Mouse (Mus musculus) erythroid progenitor cell, adult 5-6 weeks (primary cell): Measurements from ENCODE around the gene Atp6v0d1. TPM values are rescaled to one million over a fixed set of nuclear protein-coding genes. Genes with fewer than 3 reads are reported as not detected.
A peak's percentile ranks its signal among the peaks of the same experiment; 100 is the strongest.

Source experiments
- ATAC-seq: replicated peaks from 2 replicates; pipeline ENCODE4 v1.8.0; 2016; ENCODE audit warnings: moderate number of reproducible peaks, mild to moderate bottlenecking, moderate TSS enrichment, inconsistent platforms; ENCODE audit not compliant: poor library complexity, low FRiP score, severe bottlenecking
- total RNA-seq, 2 experiments: library from RNA; stranded (forward) in 1 of 2; stranded (reverse) in 1 of 2; fragments of 150-400 nt in 1 of 2; fragments of 186-747, 209-891 nt in 1 of 2; gene quantifications; 2 replicates each; pipeline versions ENCODE4 v1.2.3 to v1.2.4; 2015 to 2017; ENCODE audit warnings: low replicate concordance in 2 of 2

The Atp6v0d1 gene
- total RNA-seq, 2 experiments from 2014 or later: 31.3 to 109 TPM

GRCm38 (mm10) chr8:105481013-105481412 lies 84.8 kb downstream of the Atp6v0d1 start:
- no peak for ATAC-seq

GRCm38 (mm10) chr8:105477792-105478191 lies 88.1 kb downstream of the Atp6v0d1 start:
- ATAC-seq: no peak

GRCm38 (mm10) chr8:105476628-105477413 lies 89.0 kb downstream of the Atp6v0d1 start:
- ATAC-seq: peak; percentile 64; the same call in 1 of the 2 replicates

- no peak for ATAC-seq
Observed at GRCm38 (mm10) chr8:105476161-105476560, 89.7 kb downstream of the Atp6v0d1 start.

- no peak for ATAC-seq
Observed at GRCm38 (mm10) chr8:105475742-105476141, 90.1 kb downstream of the Atp6v0d1 start.

GRCm38 (mm10) chr8:105475254-105475653 lies 90.6 kb downstream of the Atp6v0d1 start:
- ATAC-seq: no peak

- ATAC-seq: no peak
Observed at GRCm38 (mm10) chr8:105474680-105475079, 91.2 kb downstream of the Atp6v0d1 start.

Other genes starting within 250 kb of the Atp6v0d1 start
- gene Lrrc29, start 239.8 kb downstream of the Atp6v0d1 start, total RNA-seq (2015; ENCODE audit: low replicate concordance): 23.4 and 26.8 TPM in 2 replicates
- 24.8 and 31.7 TPM in 2 replicates for gene Lrrc29, start 239.8 kb downstream of the Atp6v0d1 start, total RNA-seq (2017; ENCODE audit: low replicate concordance)
- 67.9 and 68.8 TPM in 2 replicates for gene Tmem208, start 239.7 kb downstream of the Atp6v0d1 start, total RNA-seq (2015; ENCODE audit: low replicate concordance)
- gene Tmem208, start 239.7 kb downstream of the Atp6v0d1 start, total RNA-seq (2017; ENCODE audit: low replicate concordance): 18.1 and 30.2 TPM in 2 replicates
- gene Fhod1, start 218.1 kb downstream of the Atp6v0d1 start, total RNA-seq (2015; ENCODE audit: low replicate concordance): 1.3 and 3.2 TPM in 2 replicates
- gene Fhod1, start 218.1 kb downstream of the Atp6v0d1 start, total RNA-seq (2017; ENCODE audit: low replicate concordance): 0.08 and 0.90 TPM in 2 replicates
- 2.9 TPM in 1 of 2 replicates, not detected in the other for gene Slc9a5, start 217.2 kb downstream of the Atp6v0d1 start, total RNA-seq (2015; ENCODE audit: low replicate concordance)
- gene Slc9a5, start 217.2 kb downstream of the Atp6v0d1 start, total RNA-seq (2017; ENCODE audit: low replicate concordance): not detected in 2 replicates
- not detected in 2 replicates for gene Plekhg4, start 192.8 kb downstream of the Atp6v0d1 start, total RNA-seq (2015; ENCODE audit: low replicate concordance)
- gene Plekhg4, start 192.8 kb downstream of the Atp6v0d1 start, total RNA-seq (2017; ENCODE audit: low replicate concordance): not detected in 2 replicates
- gene Kctd19, start 152.5 kb downstream of the Atp6v0d1 start, total RNA-seq (2015; ENCODE audit: low replicate concordance): not detected in 2 replicates
- not detected in 2 replicates for gene Kctd19, start 152.5 kb downstream of the Atp6v0d1 start, total RNA-seq (2017; ENCODE audit: low replicate concordance)
- 1.4 TPM in 1 of 2 replicates, not detected in the other for gene Lrrc36, start 152.5 kb downstream of the Atp6v0d1 start, total RNA-seq (2015; ENCODE audit: low replicate concordance)
- gene Lrrc36, start 152.5 kb downstream of the Atp6v0d1 start, total RNA-seq (2017; ENCODE audit: low replicate concordance): 1.2 TPM in 1 of 2 replicates, not detected in the other
- 2.5 TPM in 1 of 2 replicates, not detected in the other for gene Tppp3, start 94.5 kb downstream of the Atp6v0d1 start, total RNA-seq (2015; ENCODE audit: low replicate concordance)
- 2.2 TPM in 1 of 2 replicates, not detected in the other for gene Tppp3, start 94.5 kb downstream of the Atp6v0d1 start, total RNA-seq (2017; ENCODE audit: low replicate concordance)
- 2.5 TPM in 1 of 2 replicates, not detected in the other for gene Zdhhc1, start 69.1 kb downstream of the Atp6v0d1 start, total RNA-seq (2015; ENCODE audit: low replicate concordance)
- gene Zdhhc1, start 69.1 kb downstream of the Atp6v0d1 start, total RNA-seq (2017; ENCODE audit: low replicate concordance): 0.39 TPM in 1 of 2 replicates, not detected in the other
- gene Hsd11b2, start 47.3 kb downstream of the Atp6v0d1 start, total RNA-seq (2015; ENCODE audit: low replicate concordance): not detected in 2 replicates
- not detected in 2 replicates for gene Hsd11b2, start 47.3 kb downstream of the Atp6v0d1 start, total RNA-seq (2017; ENCODE audit: low replicate concordance)
- gene Ripor1, start 39.2 kb upstream of the Atp6v0d1 start, total RNA-seq (2015; ENCODE audit: low replicate concordance): 7.2 and 11.3 TPM in 2 replicates
- 0.23 and 1.8 TPM in 2 replicates for gene Ripor1, start 39.2 kb upstream of the Atp6v0d1 start, total RNA-seq (2017; ENCODE audit: low replicate concordance)
- 154 and 195 TPM in 2 replicates for gene Ctcf, start 70.5 kb upstream of the Atp6v0d1 start, total RNA-seq (2015; ENCODE audit: low replicate concordance)
- gene Ctcf, start 70.5 kb upstream of the Atp6v0d1 start, total RNA-seq (2017; ENCODE audit: low replicate concordance): 314 and 346 TPM in 2 replicates
- not detected in 2 replicates for gene Agrp, start 71.3 kb upstream of the Atp6v0d1 start, total RNA-seq (2015; ENCODE audit: low replicate concordance)
- not detected in 2 replicates for gene Agrp, start 71.3 kb upstream of the Atp6v0d1 start, total RNA-seq (2017; ENCODE audit: low replicate concordance)
- gene Carmil2, start 120.2 kb upstream of the Atp6v0d1 start, total RNA-seq (2015; ENCODE audit: low replicate concordance): 4.7 and 5.4 TPM in 2 replicates
- 4.2 and 7.0 TPM in 2 replicates for gene Carmil2, start 120.2 kb upstream of the Atp6v0d1 start, total RNA-seq (2017; ENCODE audit: low replicate concordance)
- 10.9 and 22.0 TPM in 2 replicates for gene Acd, start 135.1 kb upstream of the Atp6v0d1 start, total RNA-seq (2015; ENCODE audit: low replicate concordance)
- 1.7 and 9.7 TPM in 2 replicates for gene Acd, start 135.1 kb upstream of the Atp6v0d1 start, total RNA-seq (2017; ENCODE audit: low replicate concordance)
- 1.7 and 3.6 TPM in 2 replicates for gene Pard6a, start 135.1 kb upstream of the Atp6v0d1 start, total RNA-seq (2015; ENCODE audit: low replicate concordance)
- 2.7 TPM in 1 of 2 replicates, not detected in the other for gene Pard6a, start 135.1 kb upstream of the Atp6v0d1 start, total RNA-seq (2017; ENCODE audit: low replicate concordance)
- not detected in 2 replicates for gene 4933405L10Rik, start 141.6 kb upstream of the Atp6v0d1 start, total RNA-seq (2015; ENCODE audit: low replicate concordance)
- gene 4933405L10Rik, start 141.6 kb upstream of the Atp6v0d1 start, total RNA-seq (2017; ENCODE audit: low replicate concordance): not detected in 2 replicates
- 2.9 and 5.4 TPM in 2 replicates for gene Enkd1, start 142.2 kb upstream of the Atp6v0d1 start, total RNA-seq (2015; ENCODE audit: low replicate concordance)
- gene Enkd1, start 142.2 kb upstream of the Atp6v0d1 start, total RNA-seq (2017; ENCODE audit: low replicate concordance): 0.15 and 3.7 TPM in 2 replicates
- not detected in 2 replicates for gene Gfod2, start 192.6 kb upstream of the Atp6v0d1 start, total RNA-seq (2015; ENCODE audit: low replicate concordance)
- 0.51 TPM in 1 of 2 replicates, not detected in the other for gene Gfod2, start 192.6 kb upstream of the Atp6v0d1 start, total RNA-seq (2017; ENCODE audit: low replicate concordance)